Mouse (Mus musculus): Measurements from ENCODE around the gene Lce1h. TPM values are rescaled to one million over a fixed set of nuclear protein-coding genes. Genes with fewer than 3 reads are reported as not detected.

Gene Lce1h
- not detected for polyA plus RNA-seq (2015; fragmentation: Illumina TruSeq; extraction: RNeasy Lipid Tissue Mini Kit (QIAGEN cat#74804); ENCODE audit: insufficient read depth, low read depth, low replicate concordance)

GRCm38 (mm10) chr3:92764965-92765364, at the start of gene Lce1h:
Lce1h (minus strand) TSS chr3:92765065.

GRCm38 (mm10) chr3:92807791-92808190, 42.9 kb upstream of the Lce1h start, which contains the start of gene Lce1k:
Lce1k (minus strand) TSS chr3:92807891.

DNA sequence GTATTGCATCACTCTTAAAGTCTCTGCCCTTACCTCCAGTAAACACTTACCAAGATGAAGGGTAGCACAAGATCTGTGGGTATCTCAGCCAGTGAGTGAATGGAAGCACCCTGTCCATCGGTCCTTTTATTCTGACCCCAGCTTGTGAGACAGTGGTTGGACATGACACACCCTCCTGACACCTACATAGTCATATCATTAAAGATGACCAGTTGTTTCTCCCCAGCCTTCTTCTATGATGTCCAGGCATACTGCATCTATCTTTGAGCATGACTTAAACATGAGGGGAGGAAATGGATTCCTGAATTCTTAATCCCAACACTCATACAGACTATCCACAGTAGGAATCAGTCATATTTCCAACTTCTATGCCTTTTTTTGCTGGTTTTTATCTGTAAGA, 25.5 kb upstream of the Lce1h start, which contains the start of gene Lce1j:
TSS of gene Lce1j (minus strand) at position 101 of the 400 bp plus-strand sequence.

DNA sequence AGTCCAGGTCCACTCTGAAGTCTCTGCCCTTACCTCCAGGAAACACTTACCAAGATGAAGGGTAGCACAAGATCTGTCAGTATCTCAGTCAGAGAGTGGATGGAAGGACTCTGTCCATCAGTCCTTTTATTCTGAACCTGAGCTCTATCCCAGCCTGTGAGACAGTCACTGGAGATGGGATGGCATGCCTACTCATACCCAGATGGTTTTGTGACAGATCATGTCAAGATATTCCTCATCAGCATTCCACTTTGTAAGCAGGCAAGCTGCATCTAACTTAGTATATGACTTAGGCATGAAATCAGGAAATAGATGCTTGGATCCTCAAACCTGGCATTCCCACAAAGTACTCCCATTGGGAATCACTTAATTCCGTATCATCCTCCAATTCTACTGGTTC, 13.9 kb upstream of the Lce1h start, which contains the start of gene Lce1i:
TSS of gene Lce1i (minus strand) at position 101 of the 400 bp plus-strand sequence.

DNA sequence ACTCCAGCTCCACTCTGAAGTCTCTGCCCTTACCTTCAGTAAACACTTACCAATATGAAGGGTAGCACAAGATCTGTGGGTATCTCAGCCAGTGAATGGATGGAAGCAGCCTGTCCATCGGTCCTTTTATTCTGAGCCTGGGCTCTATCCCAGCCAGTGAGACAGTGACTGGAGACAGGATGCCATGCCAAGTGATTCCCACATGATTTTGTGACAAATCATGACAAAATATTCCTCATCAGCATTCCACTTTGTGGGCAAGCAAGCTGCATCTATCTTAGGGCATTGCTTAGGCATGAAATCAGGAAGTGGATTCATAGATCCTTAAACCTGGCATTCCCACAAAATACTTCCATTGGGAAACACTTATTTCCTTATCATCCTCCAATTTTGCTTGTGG, 12.6 kb downstream of the Lce1h start, which contains the start of gene Lce1g:
TSS of gene Lce1g (minus strand) at position 101 of the 400 bp plus-strand sequence.

GRCm38 (mm10) chr3:92738996-92739395, 25.9 kb downstream of the Lce1h start, which contains the start of gene Gm38119:
Gm38119 (minus strand) TSS chr3:92739096.

DNA sequence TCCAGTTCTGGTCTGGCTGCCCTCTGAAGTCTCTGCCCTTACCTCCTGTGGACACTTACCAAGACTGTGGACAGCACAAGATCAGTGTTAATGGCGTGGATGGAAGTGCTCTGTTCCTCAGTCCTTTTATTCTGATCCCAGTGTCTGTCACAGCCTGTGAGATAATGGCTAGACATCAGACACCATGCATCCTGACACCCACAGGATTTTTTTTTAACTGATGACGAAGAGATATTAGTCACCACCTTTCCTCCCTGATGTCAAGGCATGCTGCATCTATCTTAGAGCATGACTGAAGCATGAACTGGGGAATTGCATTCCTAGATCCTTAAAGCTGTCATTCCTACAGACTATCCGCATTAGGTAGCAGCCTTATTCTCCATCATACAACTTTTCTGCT, 44.6 kb downstream of the Lce1h start, which contains the start of gene Lce1f:
TSS of gene Lce1f (minus strand) at position 101 of the 400 bp plus-strand sequence.

Other genes starting within 250 kb of the Lce1h start
- not detected for gene 2310046K23Rik, start 230.6 kb downstream of the Lce1h start, polyA plus RNA-seq (2015; fragmentation: Illumina TruSeq; extraction: RNeasy Lipid Tissue Mini Kit (QIAGEN cat#74804); ENCODE audit: insufficient read depth, low read depth, low replicate concordance)
- gene Ivl, start 191.3 kb downstream of the Lce1h start, polyA plus RNA-seq (2015; fragmentation: Illumina TruSeq; extraction: RNeasy Lipid Tissue Mini Kit (QIAGEN cat#74804); ENCODE audit: insufficient read depth, low read depth, low replicate concordance), result not detected
- gene Smcp, start 176.1 kb downstream of the Lce1h start, polyA plus RNA-seq (2015; fragmentation: Illumina TruSeq; extraction: RNeasy Lipid Tissue Mini Kit (QIAGEN cat#74804); ENCODE audit: insufficient read depth, low read depth, low replicate concordance), result not detected
- gene 2210017I01Rik, start 157.6 kb downstream of the Lce1h start, polyA plus RNA-seq (2015; fragmentation: Illumina TruSeq; extraction: RNeasy Lipid Tissue Mini Kit (QIAGEN cat#74804); ENCODE audit: insufficient read depth, low read depth, low replicate concordance), result not detected
- not detected for gene Lce6a, start 143.4 kb downstream of the Lce1h start, polyA plus RNA-seq (2015; fragmentation: Illumina TruSeq; extraction: RNeasy Lipid Tissue Mini Kit (QIAGEN cat#74804); ENCODE audit: insufficient read depth, low read depth, low replicate concordance)
- gene Lce1a1, start 116.8 kb downstream of the Lce1h start, polyA plus RNA-seq (2015; fragmentation: Illumina TruSeq; extraction: RNeasy Lipid Tissue Mini Kit (QIAGEN cat#74804); ENCODE audit: insufficient read depth, low read depth, low replicate concordance), result not detected
- not detected for gene Lce1b, start 108.1 kb downstream of the Lce1h start, polyA plus RNA-seq (2015; fragmentation: Illumina TruSeq; extraction: RNeasy Lipid Tissue Mini Kit (QIAGEN cat#74804); ENCODE audit: insufficient read depth, low read depth, low replicate concordance)
- not detected for gene Lce1a2, start 94.8 kb downstream of the Lce1h start, polyA plus RNA-seq (2015; fragmentation: Illumina TruSeq; extraction: RNeasy Lipid Tissue Mini Kit (QIAGEN cat#74804); ENCODE audit: insufficient read depth, low read depth, low replicate concordance)
- not detected for gene Lce1c, start 85.8 kb downstream of the Lce1h start, polyA plus RNA-seq (2015; fragmentation: Illumina TruSeq; extraction: RNeasy Lipid Tissue Mini Kit (QIAGEN cat#74804); ENCODE audit: insufficient read depth, low read depth, low replicate concordance)
- not detected for gene Lce1d, start 77.9 kb downstream of the Lce1h start, polyA plus RNA-seq (2015; fragmentation: Illumina TruSeq; extraction: RNeasy Lipid Tissue Mini Kit (QIAGEN cat#74804); ENCODE audit: insufficient read depth, low read depth, low replicate concordance)
- not detected for gene Lce1e, start 56.0 kb downstream of the Lce1h start, polyA plus RNA-seq (2015; fragmentation: Illumina TruSeq; extraction: RNeasy Lipid Tissue Mini Kit (QIAGEN cat#74804); ENCODE audit: insufficient read depth, low read depth, low replicate concordance)
- gene Lce1f, start 44.7 kb downstream of the Lce1h start, polyA plus RNA-seq (2015; fragmentation: Illumina TruSeq; extraction: RNeasy Lipid Tissue Mini Kit (QIAGEN cat#74804); ENCODE audit: insufficient read depth, low read depth, low replicate concordance), result not detected
- not detected for gene Gm38119, start 26.0 kb downstream of the Lce1h start, polyA plus RNA-seq (2015; fragmentation: Illumina TruSeq; extraction: RNeasy Lipid Tissue Mini Kit (QIAGEN cat#74804); ENCODE audit: insufficient read depth, low read depth, low replicate concordance)
- not detected for gene Lce1g, start 12.7 kb downstream of the Lce1h start, polyA plus RNA-seq (2015; fragmentation: Illumina TruSeq; extraction: RNeasy Lipid Tissue Mini Kit (QIAGEN cat#74804); ENCODE audit: insufficient read depth, low read depth, low replicate concordance)
- not detected for gene Lce1i, start 13.8 kb upstream of the Lce1h start, polyA plus RNA-seq (2015; fragmentation: Illumina TruSeq; extraction: RNeasy Lipid Tissue Mini Kit (QIAGEN cat#74804); ENCODE audit: insufficient read depth, low read depth, low replicate concordance)
- gene Lce1j, start 25.4 kb upstream of the Lce1h start, polyA plus RNA-seq (2015; fragmentation: Illumina TruSeq; extraction: RNeasy Lipid Tissue Mini Kit (QIAGEN cat#74804); ENCODE audit: insufficient read depth, low read depth, low replicate concordance), result not detected
- not detected for gene Lce1k, start 42.8 kb upstream of the Lce1h start, polyA plus RNA-seq (2015; fragmentation: Illumina TruSeq; extraction: RNeasy Lipid Tissue Mini Kit (QIAGEN cat#74804); ENCODE audit: insufficient read depth, low read depth, low replicate concordance)
- not detected for gene Kprp, start 62.2 kb upstream of the Lce1h start, polyA plus RNA-seq (2015; fragmentation: Illumina TruSeq; extraction: RNeasy Lipid Tissue Mini Kit (QIAGEN cat#74804); ENCODE audit: insufficient read depth, low read depth, low replicate concordance)
- gene Lce1l, start 86.2 kb upstream of the Lce1h start, polyA plus RNA-seq (2015; fragmentation: Illumina TruSeq; extraction: RNeasy Lipid Tissue Mini Kit (QIAGEN cat#74804); ENCODE audit: insufficient read depth, low read depth, low replicate concordance), result not detected
- gene 2310050C09Rik, start 105.2 kb upstream of the Lce1h start, polyA plus RNA-seq (2015; fragmentation: Illumina TruSeq; extraction: RNeasy Lipid Tissue Mini Kit (QIAGEN cat#74804); ENCODE audit: insufficient read depth, low read depth, low replicate concordance), result not detected
- not detected for gene Lce3a, start 161.2 kb upstream of the Lce1h start, polyA plus RNA-seq (2015; fragmentation: Illumina TruSeq; extraction: RNeasy Lipid Tissue Mini Kit (QIAGEN cat#74804); ENCODE audit: insufficient read depth, low read depth, low replicate concordance)
- gene Lce3b, start 167.9 kb upstream of the Lce1h start, polyA plus RNA-seq (2015; fragmentation: Illumina TruSeq; extraction: RNeasy Lipid Tissue Mini Kit (QIAGEN cat#74804); ENCODE audit: insufficient read depth, low read depth, low replicate concordance), result not detected
- gene Lce3c, start 179.4 kb upstream of the Lce1h start, polyA plus RNA-seq (2015; fragmentation: Illumina TruSeq; extraction: RNeasy Lipid Tissue Mini Kit (QIAGEN cat#74804); ENCODE audit: insufficient read depth, low read depth, low replicate concordance), result not detected
- gene Lce3d, start 192.3 kb upstream of the Lce1h start, polyA plus RNA-seq (2015; fragmentation: Illumina TruSeq; extraction: RNeasy Lipid Tissue Mini Kit (QIAGEN cat#74804); ENCODE audit: insufficient read depth, low read depth, low replicate concordance), result not detected
- not detected for gene Lce3e, start 202.0 kb upstream of the Lce1h start, polyA plus RNA-seq (2015; fragmentation: Illumina TruSeq; extraction: RNeasy Lipid Tissue Mini Kit (QIAGEN cat#74804); ENCODE audit: insufficient read depth, low read depth, low replicate concordance)
- gene Lce3f, start 227.2 kb upstream of the Lce1h start, polyA plus RNA-seq (2015; fragmentation: Illumina TruSeq; extraction: RNeasy Lipid Tissue Mini Kit (QIAGEN cat#74804); ENCODE audit: insufficient read depth, low read depth, low replicate concordance), result not detected

All from pancreas, adult 10 weeks (tissue).